ENCODE assay signal across 16 mouse cellular contexts in genomic region chr3:54943067-54943810, GRCm38 (mm10). TPM values are rescaled to one million over a fixed set of nuclear protein-coding genes. Genes with fewer than 3 reads are reported as not detected.
DNase-seq lines count a peak whose midpoint lies in the region; ATAC-seq and TF ChIP-seq lines count a peak whose summit lies in the region.
"Had no signal": no experiment of that assay in that cellular context is flagged by ENCODE, and none has a peak within 500 bp of the region (broad histone marks: within the 10 kb centered on the region; RNA-seq: fewer than 3 reads in every experiment).

No protein-coding gene starts in this region.

- H3K4me2 ChIP-seq in heart, postnatal 0 days (ENCODE audit: low read depth, low read length): no peak overlapping the region
- H3K4me2 ChIP-seq in forebrain, embryonic 13.5 days: no peak overlapping the region
- H3K4me2 ChIP-seq: heart, embryonic 15.5 days; limb, embryonic 15.5 days had no signal

- 52% methylated on average over 6 of the region's 6 CpGs for WGBS in heart, postnatal 0 days
- 60% methylated on average over 6 of the region's 6 CpGs for WGBS in heart, embryonic 10.5 days
- WGBS in forebrain, embryonic 13.5 days: 46% methylated on average over 6 of the region's 6 CpGs

- no peak overlapping the region for H3K27ac ChIP-seq in heart, postnatal 0 days (ENCODE audit: low read depth)
- H3K27ac ChIP-seq in heart, embryonic 10.5 days: no peak overlapping the region
- H3K27ac ChIP-seq in forebrain, embryonic 13.5 days: no peak overlapping the region
- H3K27ac ChIP-seq in layer of hippocampus, adult 2 months: no peak overlapping the region
- H3K27ac ChIP-seq: heart, embryonic 15.5 days; limb, embryonic 15.5 days had no signal

- intact Hi-C loops in left cerebral cortex, postnatal 4 days (cut with DNase I): no loop called here
- intact Hi-C loops in heart, postnatal 25 days (cut with DNase I): no loop called here

- no peak for TF ChIP-seq EP300 in heart, postnatal 0 days (IDR thresholded peaks at IDR 0.05; ENCODE audit: low read depth)

- H3K9me3 ChIP-seq in heart, postnatal 0 days (replicated peaks; ENCODE audit: control insufficient read depth, low read length): no peaks in the 10 kb centered on the region
- H3K9me3 ChIP-seq in heart, embryonic 10.5 days: no peaks in the 10 kb centered on the region
- no peaks in the 10 kb centered on the region for H3K9me3 ChIP-seq in forebrain, embryonic 13.5 days (replicated peaks)
- H3K9me3 ChIP-seq: heart, embryonic 15.5 days; limb, embryonic 15.5 days had no signal

- no peak for DNase-seq in heart, postnatal 0 days (ENCODE audit: low spot score)
- DNase-seq in heart, embryonic 10.5 days (ENCODE audit: low spot score): no peak
- peak; percentile 1 for DNase-seq in left cerebral cortex, postnatal 4 days
- no peak for DNase-seq in left cerebral cortex, adult 11 months (ENCODE audit: low spot score)
- DNase-seq in heart, postnatal 25 days (ENCODE audit: low spot score): peak; percentile 1
- no peak for DNase-seq in layer of hippocampus, adult 2 months (ENCODE audit: low spot score in 2 of 2)
- DNase-seq: cerebellum, postnatal 10 days; embryo, embryonic 11 days; gastrocnemius, postnatal 10 days; kidney, postnatal 25 days; thymus, adult 18-20 months had no signal

- H3K27me3 ChIP-seq in heart, postnatal 0 days (ENCODE audit: control insufficient read depth, insufficient read depth, low read length): no peaks in the 10 kb centered on the region
- H3K27me3 ChIP-seq in heart, embryonic 10.5 days (ENCODE audit: insufficient read depth, poor library complexity, severe bottlenecking): no peaks in the 10 kb centered on the region
- no peaks in the 10 kb centered on the region for H3K27me3 ChIP-seq in forebrain, embryonic 13.5 days
- H3K27me3 ChIP-seq: heart, embryonic 15.5 days; limb, embryonic 15.5 days had no signal

- ATAC-seq in heart, postnatal 0 days (ENCODE audit: insufficient read depth, low read depth): peak; percentile 11; the same call in 1 of the 2 replicates
- peak; percentile 78 for ATAC-seq in forebrain, embryonic 13.5 days
- ATAC-seq in frontal cortex, adult (ENCODE audit: low TSS enrichment): no peak
- ATAC-seq: inflammation-experienced regulatory T-cells, adult 6 months had no signal

- no peaks in the 10 kb centered on the region for H3K36me3 ChIP-seq in heart, postnatal 0 days (replicated peaks; ENCODE audit: control insufficient read depth, insufficient read depth, low read length)
- H3K36me3 ChIP-seq in heart, embryonic 10.5 days: no peaks in the 10 kb centered on the region
- H3K36me3 ChIP-seq in forebrain, embryonic 13.5 days (ENCODE audit: poor library complexity, severe bottlenecking): no peaks in the 10 kb centered on the region
- H3K36me3 ChIP-seq: heart, embryonic 15.5 days; limb, embryonic 15.5 days had no signal

- H3K9ac ChIP-seq in heart, postnatal 0 days (replicated peaks; ENCODE audit: low read depth, low read length): no peak overlapping the region
- H3K9ac ChIP-seq in forebrain, embryonic 13.5 days: no peak overlapping the region
- H3K9ac ChIP-seq: heart, embryonic 15.5 days; limb, embryonic 15.5 days had no signal

- H3K4me3 ChIP-seq in heart, postnatal 0 days (ENCODE audit: low read depth, low read length): no peak overlapping the region
- H3K4me3 ChIP-seq in heart, embryonic 10.5 days: no peak overlapping the region
- H3K4me3 ChIP-seq in forebrain, embryonic 13.5 days: no peak overlapping the region
- H3K4me3 ChIP-seq in layer of hippocampus, adult 2 months: no peak overlapping the region
- H3K4me3 ChIP-seq: heart, embryonic 15.5 days; limb, embryonic 15.5 days had no signal

- no peak for TF ChIP-seq CTCF in heart, postnatal 0 days (IDR thresholded peaks at IDR 0.05; ENCODE audit: low read depth)
- no peak for TF ChIP-seq CTCF in layer of hippocampus, adult 2 months (conservative IDR thresholded peaks at IDR 0.05)

- H3K4me1 ChIP-seq in heart, postnatal 0 days (ENCODE audit: control insufficient read depth, insufficient read depth): no peaks in the 10 kb centered on the region
- no peaks in the 10 kb centered on the region for H3K4me1 ChIP-seq in heart, embryonic 10.5 days
- H3K4me1 ChIP-seq in forebrain, embryonic 13.5 days: peaks cover 11% of the 10 kb centered on the region
- H3K4me1 ChIP-seq: heart, embryonic 15.5 days; limb, embryonic 15.5 days had no signal

RNA-seq across cellular contexts. Expression of gene Sertm1, which starts 27.6 kb away (rescaled TPM):
- total RNA-seq in heart, postnatal 0 days (2014; rRNA removed; ENCODE audit: low replicate concordance): 0.38 and 1.7 TPM in 2 replicates
- polyA plus RNA-seq in heart, postnatal 0 days (2015; fragmentation: Nextera tagmentation; extraction: Ambion mirVana): 0.04 and 0.11 TPM in 2 replicates
- polyA plus RNA-seq in heart, embryonic 10.5 days (2016; fragmentation: Nextera tagmentation; extraction: Ambion mirVana): 0.13 and 0.23 TPM in 2 replicates
- total RNA-seq in left cerebral cortex, postnatal 4 days (2021): 10 to 100 TPM; 32.5 to 39.3 TPM
- 0.84 and 0.94 TPM in 2 replicates for polyA plus RNA-seq in forebrain, embryonic 13.5 days (2015; fragmentation: Nextera tagmentation; extraction: Ambion mirVana)
- total RNA-seq in heart, postnatal 25 days (2021): under 1 TPM; 0.21 to 0.22 TPM
- 10 to 100 TPM; 83.1 to 83.2 TPM for total RNA-seq in layer of hippocampus, adult 2 months (2021)
- polyA plus RNA-seq: inflammation-experienced regulatory T-cells, adult 6 months had no signal

Comparison
In these comparisons a context has a peak if more than half of its experiments do, and no peak if none do; other contexts are left out.
1. DNase-seq: peak in left cerebral cortex, postnatal 4 days (single experiment) and heart, postnatal 25 days (single experiment); none in heart, postnatal 0 days (single experiment), heart, embryonic 10.5 days (single experiment), left cerebral cortex, adult 11 months (single experiment) and layer of hippocampus, adult 2 months (0 of 2).
2. RNA of gene Sertm1, which starts 27.6 kb away (total RNA-seq): 83.1 to 83.2 TPM in layer of hippocampus, adult 2 months and 32.5 to 39.3 TPM in left cerebral cortex, postnatal 4 days; 0.38 to 1.7 TPM in heart, postnatal 0 days and 0.21 to 0.22 TPM in heart, postnatal 25 days; every median in the first group is over 10 times any median in the second.